Mouse (Mus musculus): Measurements from ENCODE around the gene Kif19a. TPM values are rescaled to one million over a fixed set of nuclear protein-coding genes. Genes with fewer than 3 reads are reported as not detected.

Kif19a gene
- polyA plus RNA-seq, 1 experiment = 1.3 TPM

GRCm38 (mm10) chr11:114785892-114786291, 20.7 kb downstream of the Kif19a start:
- DNase-seq (ENCODE audit: low spot score) = no peak

- no peak for DNase-seq (ENCODE audit: low spot score)
Observed at GRCm38 (mm10) chr11:114786326-114786725, 21.1 kb downstream of the Kif19a start.

- DNase-seq (ENCODE audit: low spot score) = no peak
Observed at GRCm38 (mm10) chr11:114787611-114788010, 22.4 kb downstream of the Kif19a start.

GRCm38 (mm10) chr11:114789061-114789714, 24.0 kb downstream of the Kif19a start:
- peak; percentile 70 for DNase-seq (ENCODE audit: low spot score)

GRCm38 (mm10) chr11:114789716-114790115, 24.5 kb downstream of the Kif19a start:
- no peak for DNase-seq (ENCODE audit: low spot score)

- DNase-seq (ENCODE audit: low spot score) = no peak
Observed at GRCm38 (mm10) chr11:114790171-114790570, 25.0 kb downstream of the Kif19a start.

GRCm38 (mm10) chr11:114790841-114791240, 25.7 kb downstream of the Kif19a start:
- no peak for DNase-seq (ENCODE audit: low spot score)

- no peak for DNase-seq (ENCODE audit: low spot score)
Observed at GRCm38 (mm10) chr11:114791351-114791889, 26.2 kb downstream of the Kif19a start.

- DNase-seq (ENCODE audit: low spot score) = no peak
Observed at GRCm38 (mm10) chr11:114791891-114792411, 26.8 kb downstream of the Kif19a start.

GRCm38 (mm10) chr11:114792931-114793494, 27.8 kb downstream of the Kif19a start:
- no peak for DNase-seq (ENCODE audit: low spot score)

GRCm38 (mm10) chr11:114793868-114794545, 28.8 kb downstream of the Kif19a start:
- DNase-seq (ENCODE audit: low spot score) = no peak

GRCm38 (mm10) chr11:114794691-114795090, 29.5 kb downstream of the Kif19a start:
- no peak for DNase-seq (ENCODE audit: low spot score)

GRCm38 (mm10) chr11:114795231-114795746, 30.1 kb downstream of the Kif19a start:
- no peak for DNase-seq (ENCODE audit: low spot score)

- no peak for DNase-seq (ENCODE audit: low spot score)
Observed at GRCm38 (mm10) chr11:114795848-114796322, 30.7 kb downstream of the Kif19a start, which contains the start of gene Btbd17. Gene Btbd17, minus strand, starts transcription at chr11:114795945.

GRCm38 (mm10) chr11:114797176-114797575, 32.0 kb downstream of the Kif19a start:
- no peak for DNase-seq (ENCODE audit: low spot score)

- DNase-seq (ENCODE audit: low spot score) = no peak
Observed at GRCm38 (mm10) chr11:114797981-114798380, 32.8 kb downstream of the Kif19a start.

- DNase-seq (ENCODE audit: low spot score) = no peak
Observed at GRCm38 (mm10) chr11:114798624-114799023, 33.4 kb downstream of the Kif19a start, which contains the start of gene Gpr142. Gene Gpr142, plus strand, starts transcription at chr11:114798924.

GRCm38 (mm10) chr11:114801906-114802305, 36.7 kb downstream of the Kif19a start:
- DNase-seq (ENCODE audit: low spot score) = no peak

GRCm38 (mm10) chr11:114802540-114803267, 37.5 kb downstream of the Kif19a start:
- no peak for DNase-seq (ENCODE audit: low spot score)

- no peak for DNase-seq (ENCODE audit: low spot score)
Observed at GRCm38 (mm10) chr11:114803990-114804389, 38.8 kb downstream of the Kif19a start.

GRCm38 (mm10) chr11:114807025-114807424, 41.8 kb downstream of the Kif19a start:
- no peak for DNase-seq (ENCODE audit: low spot score)

Measured in urinary bladder, adult 2 months (tissue).